Mouse (Mus musculus): ENCODE data around the gene Cybb.
"Not testable (repeated sequence)": the region's sequence is repeated elsewhere in the genome, so short reads cannot be mapped to it uniquely, and the experiment has no call there.

The Cybb gene

DNA sequence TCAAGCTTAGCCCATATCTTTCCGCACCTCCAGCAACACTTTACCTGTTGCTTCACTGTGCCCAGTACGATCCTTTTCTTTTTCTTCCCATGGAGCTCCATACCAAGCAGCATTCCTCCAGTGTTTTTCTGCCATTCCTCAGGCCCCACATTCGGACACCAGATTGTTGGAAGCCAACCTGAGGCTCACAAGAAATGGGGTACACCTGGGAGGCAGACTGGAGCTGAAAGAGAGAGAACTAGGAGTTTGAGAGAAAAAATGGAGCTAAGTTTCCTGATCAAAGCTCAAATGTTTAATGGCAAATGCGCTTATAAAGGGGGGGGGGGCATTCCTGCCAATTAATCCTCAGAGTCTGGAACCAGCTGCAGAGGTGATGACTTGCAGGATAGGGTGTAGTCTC, at the start of gene Cybb:
Gene Cybb (minus strand): TSS at position 101 of the 400 bp plus-strand sequence.
- no peak for DNase-seq (ENCODE audit: extremely low read depth, insufficient read length, low spot score)

DNA sequence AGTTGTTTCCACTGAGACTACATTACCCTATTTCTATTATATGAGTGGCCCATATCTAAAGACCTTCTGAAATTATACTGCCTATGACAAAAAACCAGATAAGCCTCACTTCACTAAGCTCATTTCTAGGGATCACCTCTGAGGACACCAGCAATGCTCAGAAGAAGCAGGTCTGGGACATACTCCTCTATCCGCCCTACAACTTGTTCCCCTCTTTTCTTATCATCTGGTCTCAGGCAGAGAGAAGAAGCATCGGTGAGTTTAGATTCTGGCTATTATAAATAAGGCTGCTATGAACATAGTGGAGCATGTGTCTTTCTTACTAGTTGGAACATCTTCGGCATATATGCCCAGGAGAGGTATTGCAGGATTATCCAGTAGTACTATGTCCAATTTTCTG, 49.3 kb upstream of the Cybb start:
- DNase-seq (ENCODE audit: extremely low read depth, insufficient read length, low spot score), result no peak

DNA sequence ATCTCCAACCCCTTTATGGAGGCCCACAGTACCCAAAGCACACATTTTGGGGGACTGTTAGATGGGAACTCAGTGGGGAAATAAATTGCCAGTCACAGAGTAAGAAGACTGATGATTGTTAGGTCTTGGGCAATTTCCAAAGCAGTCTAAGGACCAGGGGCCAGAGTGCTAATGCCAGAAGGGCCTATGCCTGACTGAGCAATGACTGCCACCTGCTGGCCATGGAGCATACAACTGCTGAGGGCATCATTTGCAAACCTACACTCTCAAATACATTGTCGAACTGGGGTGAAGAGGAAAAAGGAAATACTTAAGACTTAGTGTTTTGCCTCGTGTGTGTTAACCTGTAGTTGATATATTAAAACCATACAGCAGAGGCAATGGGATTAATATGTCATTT, 32.4 kb upstream of the Cybb start:
- not testable (repeated sequence) for DNase-seq (ENCODE audit: extremely low read depth, insufficient read length, low spot score)

DNA sequence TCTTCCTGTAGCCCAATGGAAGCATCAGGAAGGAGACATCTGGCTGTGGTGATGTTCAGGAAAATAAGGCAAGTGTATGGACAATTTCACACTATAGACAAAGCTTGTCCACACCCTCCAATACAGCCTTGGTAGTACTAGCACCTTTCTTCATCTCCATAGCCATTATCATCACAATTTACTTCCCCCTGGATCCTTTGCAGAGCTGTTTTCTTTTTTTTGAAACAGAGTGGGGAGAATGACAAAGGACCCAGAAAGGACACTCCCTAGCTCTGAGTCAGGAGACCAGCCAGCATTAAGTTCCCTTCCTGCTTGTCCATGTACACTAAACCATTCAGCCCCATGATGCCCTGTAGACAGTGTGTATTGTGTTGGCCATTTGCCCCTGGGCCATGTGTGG, 30.0 kb upstream of the Cybb start:
- not testable (repeated sequence) for DNase-seq (ENCODE audit: extremely low read depth, insufficient read length, low spot score)

DNA sequence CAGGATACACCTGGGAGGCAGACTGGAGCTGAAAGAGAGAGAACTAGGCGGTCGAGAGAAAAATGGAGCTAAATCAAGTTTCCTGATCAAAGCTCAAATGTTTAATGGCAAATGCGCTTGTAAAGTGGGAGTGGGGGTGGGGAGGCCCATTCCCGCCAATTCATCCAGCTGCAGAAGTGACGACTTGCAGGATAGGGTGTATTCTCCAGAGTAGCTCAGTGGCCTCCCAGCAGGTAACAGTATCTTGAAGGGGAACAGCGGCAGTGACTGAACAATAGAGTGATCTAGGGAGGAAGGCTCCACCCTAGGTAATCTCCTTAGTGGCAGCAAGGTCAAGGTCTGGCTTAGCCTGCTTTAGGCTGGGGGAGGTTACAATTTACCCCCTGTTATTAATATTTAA, 12.5 kb downstream of the Cybb start:
- DNase-seq (ENCODE audit: extremely low read depth, insufficient read length, low spot score), result not testable (repeated sequence)

DNA sequence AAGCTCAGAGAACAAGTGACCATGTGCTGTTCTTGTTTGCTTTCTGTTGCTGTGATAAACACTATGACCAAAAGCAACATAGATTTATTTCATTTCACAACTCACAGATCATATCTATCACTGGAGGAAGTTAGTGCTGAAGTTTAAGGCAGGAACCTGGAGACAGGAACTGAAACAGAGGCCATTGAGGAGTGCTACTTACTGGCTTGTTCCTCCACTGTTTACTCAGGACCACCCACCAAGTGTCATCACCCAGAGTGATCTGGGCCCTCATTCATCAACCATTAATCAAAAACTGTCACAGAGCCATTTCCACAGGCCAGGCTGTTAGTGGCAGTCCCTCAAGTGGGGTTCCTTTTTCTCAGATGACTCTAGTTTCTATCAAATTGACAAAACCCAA, 13.1 kb downstream of the Cybb start:
- no peak for DNase-seq (ENCODE audit: extremely low read depth, insufficient read length, low spot score)

DNA sequence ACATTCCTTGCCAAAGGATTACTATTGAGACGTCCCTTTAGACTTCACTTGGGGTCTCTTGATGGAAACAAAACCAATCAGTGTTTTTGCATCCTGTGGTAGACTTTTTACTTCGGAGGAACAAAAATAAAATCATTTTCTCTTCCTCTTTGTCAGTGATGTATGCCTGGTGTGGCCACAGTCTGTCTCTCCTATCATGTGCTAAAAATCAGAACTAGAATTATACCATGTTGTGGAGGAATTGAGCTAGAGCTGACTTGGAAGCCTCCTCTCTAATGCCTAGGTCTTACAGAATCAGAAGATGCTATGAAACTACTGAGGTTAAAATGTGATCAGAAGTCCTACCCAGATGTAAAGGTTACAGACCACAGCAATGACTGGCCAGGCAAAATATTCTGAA, 13.8 kb downstream of the Cybb start:
- no peak for DNase-seq (ENCODE audit: extremely low read depth, insufficient read length, low spot score)

DNA sequence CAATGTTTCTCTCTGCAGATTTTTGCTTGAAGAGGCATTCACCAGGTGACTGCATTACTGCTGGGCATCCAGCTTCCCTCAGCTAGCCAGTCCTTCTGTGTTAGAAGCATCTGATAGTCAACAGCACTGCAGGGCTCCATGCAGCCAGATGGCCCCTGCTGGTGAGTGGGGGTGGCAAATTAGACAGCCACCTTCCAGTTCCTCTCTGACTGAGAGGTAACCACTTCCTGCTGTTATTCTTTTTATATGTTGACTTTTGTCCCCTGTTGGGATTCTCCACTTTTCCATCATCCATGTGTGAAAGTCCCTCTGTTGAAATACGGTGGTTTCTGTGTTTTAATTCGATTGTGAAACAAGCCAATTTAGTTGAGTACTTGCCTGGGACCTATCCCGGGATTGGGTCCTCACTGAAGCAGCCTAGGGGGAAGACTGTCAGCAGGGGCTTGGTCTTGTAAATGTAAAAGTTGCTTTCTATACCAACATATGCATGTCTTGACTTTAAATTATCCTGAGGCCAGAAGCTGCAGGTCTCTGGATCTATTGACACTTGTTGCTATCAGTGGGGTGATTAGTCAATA, 16.7 kb downstream of the Cybb start:
- no peak for DNase-seq (ENCODE audit: extremely low read depth, insufficient read length, low spot score)

DNA sequence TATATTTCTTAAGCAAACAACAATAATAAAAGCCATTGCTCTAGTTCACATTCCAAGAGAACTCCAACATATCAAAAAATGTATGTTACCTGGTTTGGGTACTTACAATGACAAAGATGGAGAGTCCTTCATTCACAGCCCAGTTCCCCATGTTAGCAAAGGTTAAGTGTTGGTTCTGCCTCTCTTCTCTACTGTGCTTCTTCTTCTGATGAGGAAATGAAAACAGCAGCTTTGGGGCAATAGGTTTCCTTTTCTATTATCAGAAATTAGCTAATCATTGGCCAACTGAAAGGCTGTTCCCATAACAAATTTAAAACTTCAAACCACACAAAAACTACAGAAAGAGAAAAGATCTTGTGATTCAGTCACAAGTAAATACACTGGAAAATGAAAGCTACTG, 18.5 kb downstream of the Cybb start:
- no peak for DNase-seq (ENCODE audit: extremely low read depth, insufficient read length, low spot score)

DNA sequence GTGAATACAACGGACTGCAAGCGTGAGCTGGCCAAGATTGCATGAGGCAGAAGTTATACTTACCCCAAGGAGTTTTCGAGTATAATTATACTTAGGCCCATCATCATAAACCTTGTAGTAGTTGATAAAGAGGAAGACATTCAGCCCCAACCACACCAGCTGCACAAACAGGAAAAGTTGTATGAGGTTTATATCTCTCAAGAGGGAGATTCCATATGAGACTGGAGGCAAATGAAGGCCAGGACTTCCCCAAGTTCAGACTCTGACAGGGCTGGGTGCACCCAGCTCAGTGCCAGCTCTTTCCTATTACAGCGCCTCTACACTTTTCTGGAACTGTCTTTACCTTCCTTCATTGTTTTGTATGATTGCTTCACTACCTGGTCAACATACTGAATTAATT, 20.6 kb downstream of the Cybb start:
- DNase-seq (ENCODE audit: extremely low read depth, insufficient read length, low spot score), result no peak

DNA sequence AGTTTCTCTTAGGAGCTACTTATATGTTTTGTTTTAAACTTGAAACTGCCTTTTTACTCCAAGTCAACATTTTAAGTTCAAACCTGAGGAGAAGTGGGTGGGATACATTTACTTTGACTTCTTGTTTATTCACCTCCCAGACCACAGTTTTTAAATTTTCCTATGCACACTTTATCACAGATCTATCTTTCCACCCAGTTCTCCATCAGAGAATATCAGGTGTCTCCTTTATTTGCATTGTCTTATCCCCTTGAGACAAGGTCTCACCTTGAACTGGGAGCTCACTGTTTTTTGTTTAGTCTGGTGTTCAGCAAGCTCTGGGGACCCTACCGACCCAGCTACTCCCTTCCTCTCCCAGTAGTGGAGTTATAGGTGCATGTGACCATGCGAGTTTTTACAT, 21.7 kb downstream of the Cybb start:
- no peak for DNase-seq (ENCODE audit: extremely low read depth, insufficient read length, low spot score)

DNA sequence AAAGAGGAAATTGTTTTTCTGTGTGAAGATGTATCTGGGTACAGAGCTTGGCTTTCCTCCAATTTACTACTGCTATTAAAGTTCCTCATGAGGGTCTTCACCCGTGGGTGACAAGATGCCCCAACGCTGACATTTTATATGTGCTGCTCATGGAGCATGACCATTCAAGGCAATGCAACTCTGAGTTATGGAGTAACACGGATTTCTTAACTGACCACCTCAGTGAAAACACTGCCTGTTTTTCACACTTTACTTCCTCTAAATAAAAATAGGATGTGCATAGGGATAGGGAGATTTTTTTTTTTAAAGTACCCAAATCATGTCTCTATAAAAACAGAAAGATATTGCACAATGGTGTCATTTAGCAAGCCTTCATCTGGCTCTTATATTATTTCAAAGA, 24.9 kb downstream of the Cybb start:
- no peak for DNase-seq (ENCODE audit: extremely low read depth, insufficient read length, low spot score)

DNA sequence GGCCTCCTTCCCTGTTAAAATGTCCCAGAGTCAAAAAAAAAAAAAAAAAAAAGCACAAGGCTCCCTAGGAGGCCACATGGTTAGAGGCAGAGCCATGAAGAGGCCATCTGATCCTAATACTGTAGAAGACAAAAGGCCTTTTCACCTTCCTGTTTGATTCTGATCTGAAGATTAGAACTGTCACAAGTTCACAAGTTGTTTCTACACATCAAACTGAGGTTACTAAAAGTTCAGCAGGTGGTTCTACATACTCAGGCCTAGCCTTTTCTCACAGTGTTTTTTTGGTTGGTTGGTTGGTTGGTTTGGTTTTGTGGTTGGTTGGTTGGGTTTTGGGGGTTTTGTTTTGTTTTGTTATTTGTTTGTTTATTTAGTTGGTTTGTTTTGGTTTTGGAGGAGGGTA, 26.2 kb downstream of the Cybb start:
- no peak for DNase-seq (ENCODE audit: extremely low read depth, insufficient read length, low spot score)

DNA sequence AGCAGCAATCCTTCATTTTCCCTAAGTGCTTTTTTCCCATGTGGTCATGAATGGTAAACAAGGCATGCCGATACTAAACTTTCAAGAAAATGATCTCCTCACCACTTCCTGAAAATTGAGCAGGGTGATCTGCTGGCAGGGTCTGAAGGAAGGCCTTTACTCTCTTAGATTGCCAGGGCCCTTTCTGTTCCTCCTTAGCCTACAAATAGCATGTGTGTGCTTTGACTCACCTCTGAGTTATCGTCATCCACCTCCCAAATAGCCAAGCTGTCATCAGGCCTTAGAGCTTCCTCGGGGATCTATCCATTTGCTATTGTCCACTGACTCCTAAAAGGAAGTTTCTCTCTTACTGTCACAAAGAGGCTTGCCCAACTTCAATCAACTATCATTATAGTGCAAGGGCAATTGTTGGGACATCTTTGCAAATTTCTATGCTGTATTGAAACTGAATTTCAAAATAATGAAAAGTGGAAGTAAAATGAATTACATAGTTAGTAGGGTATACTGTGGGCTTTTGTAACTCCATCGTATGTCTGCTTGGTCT, 27.1 kb downstream of the Cybb start:
- DNase-seq (ENCODE audit: extremely low read depth, insufficient read length, low spot score), result no peak

DNA sequence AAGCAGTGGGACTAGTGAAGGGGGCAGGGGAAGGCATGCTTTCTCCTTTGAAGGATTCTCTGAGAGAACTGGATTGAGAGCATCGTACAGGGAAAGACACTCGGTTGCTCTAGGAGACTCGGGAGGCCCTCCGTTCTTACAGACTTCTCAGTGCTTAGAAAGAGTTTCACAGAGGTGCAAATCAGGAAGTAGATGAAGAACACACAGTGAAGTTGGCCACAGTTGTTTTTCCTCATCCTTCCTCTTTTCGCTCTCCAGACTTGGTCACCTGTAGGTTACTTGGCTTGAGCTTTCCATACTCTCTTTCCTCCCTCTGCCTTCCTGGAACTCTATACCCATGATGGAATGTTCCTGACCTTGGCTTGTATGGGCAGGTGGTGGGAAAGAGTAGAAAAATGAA, 35.2 kb downstream of the Cybb start:
- DNase-seq (ENCODE audit: extremely low read depth, insufficient read length, low spot score), result no peak

DNA sequence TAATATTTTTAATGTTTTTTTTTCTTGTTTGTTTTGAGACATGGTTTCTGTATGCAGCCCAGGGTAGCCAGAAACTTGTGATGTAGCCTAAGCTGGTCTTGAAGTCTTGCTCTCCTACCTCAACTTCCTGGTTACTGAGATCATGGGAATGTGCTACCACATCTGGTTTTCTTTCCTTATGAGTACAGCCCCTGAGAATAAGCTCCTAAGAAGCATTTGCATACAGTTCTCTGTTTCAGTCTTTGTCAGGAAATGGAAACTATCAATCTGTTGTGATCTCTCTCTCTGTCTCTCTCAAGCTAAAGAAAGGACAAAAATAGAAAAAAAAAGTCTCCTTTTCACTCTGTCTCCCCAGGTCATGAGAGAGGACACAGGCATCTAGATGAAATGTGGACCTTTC, 40.3 kb downstream of the Cybb start:
- DNase-seq (ENCODE audit: extremely low read depth, insufficient read length, low spot score), result no peak

DNA sequence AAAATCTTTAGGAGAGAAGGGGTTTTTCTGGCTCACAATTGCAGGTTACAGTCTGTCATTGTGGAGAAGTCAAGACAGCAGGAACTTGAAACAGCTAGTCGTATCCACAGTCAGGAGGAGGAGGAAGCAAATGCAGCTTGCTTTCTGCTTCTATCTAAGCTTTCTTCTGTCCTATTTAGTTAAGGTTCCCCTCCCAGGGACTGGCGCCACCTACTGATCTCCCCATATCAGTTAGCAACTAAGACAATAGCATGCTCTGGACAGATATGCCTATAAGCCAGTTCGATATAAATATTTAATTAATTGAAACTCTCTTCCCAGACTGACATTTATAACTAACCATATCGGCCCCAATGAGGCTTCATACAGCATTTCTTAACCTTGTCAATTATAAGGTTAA, 46.5 kb downstream of the Cybb start:
- no peak for DNase-seq (ENCODE audit: extremely low read depth, insufficient read length, low spot score)

DNA sequence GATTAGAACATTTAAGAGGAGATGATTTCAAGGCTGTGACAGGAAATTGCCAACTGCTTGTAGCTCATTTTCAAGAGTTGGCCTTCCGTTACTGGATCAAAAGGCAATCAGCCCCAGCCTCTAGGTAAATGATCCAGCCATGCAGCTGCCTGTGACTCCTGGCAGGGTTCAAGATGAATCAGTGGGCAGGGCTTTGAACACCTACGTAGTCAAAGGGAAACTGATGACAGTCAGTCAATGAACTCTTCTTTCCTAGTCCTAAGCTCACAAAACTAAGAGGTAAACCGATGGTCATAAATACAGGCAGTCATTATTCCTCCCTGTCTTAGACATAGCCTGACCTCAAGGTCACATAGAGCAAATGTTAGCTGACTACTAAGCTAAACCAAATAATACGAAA, 47.0 kb downstream of the Cybb start:
- no peak for DNase-seq (ENCODE audit: extremely low read depth, insufficient read length, low spot score)

DNA sequence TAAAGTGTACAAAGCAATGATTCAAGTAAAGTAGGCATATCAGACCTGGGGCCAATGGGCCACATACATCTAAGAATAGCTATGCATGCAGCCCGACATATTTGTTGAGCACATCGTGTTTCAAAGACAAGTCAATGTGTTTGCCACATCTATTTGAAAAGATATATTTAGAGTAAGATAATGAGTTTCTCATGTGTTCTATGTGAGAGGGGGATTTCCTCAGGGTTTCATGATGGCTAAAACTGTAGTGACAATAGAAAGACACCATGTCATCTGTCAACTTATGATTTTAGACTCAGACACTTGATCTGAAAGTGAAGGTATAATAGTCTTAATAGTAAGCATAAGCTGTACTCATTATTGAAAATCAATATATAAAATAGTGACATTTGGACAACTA, 48.3 kb downstream of the Cybb start:
- DNase-seq (ENCODE audit: extremely low read depth, insufficient read length, low spot score), result no peak

DNA sequence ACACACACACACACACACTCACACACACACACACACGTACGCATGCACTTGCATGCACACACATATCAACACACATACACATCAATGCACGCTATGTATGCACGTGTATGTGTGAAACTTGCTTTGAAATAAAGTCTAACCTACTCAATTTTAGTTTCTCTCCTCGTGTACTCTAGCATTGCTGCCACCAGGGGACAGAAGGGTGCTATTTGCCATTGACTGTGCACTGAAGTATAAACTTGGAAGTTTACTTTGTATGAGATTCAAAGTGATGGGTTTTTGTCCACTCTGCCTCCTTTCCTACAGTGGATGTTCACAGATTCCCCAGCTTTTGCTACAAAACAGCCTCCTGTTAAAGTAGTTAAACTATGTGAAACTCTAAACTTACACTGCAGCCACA, 73.7 kb downstream of the Cybb start:
- DNase-seq (ENCODE audit: extremely low read depth, insufficient read length, low spot score), result no peak

Data from 3134 (cell line).